Mouse (Mus musculus): ENCODE results near the gene Abhd16b.
A peak's percentile ranks its signal among the peaks of the same experiment; 100 is the strongest.
"Not testable (repeated sequence)": the region's sequence is repeated elsewhere in the genome, so short reads cannot be mapped to it uniquely, and the experiment has no call there.

Gene Abhd16b

GRCm38 (mm10) chr2:181487338-181488277 lies 5.4 kb upstream of the Abhd16b start:
- no peak for DNase-seq (ENCODE audit: low spot score in 2 of 2)

DNA sequence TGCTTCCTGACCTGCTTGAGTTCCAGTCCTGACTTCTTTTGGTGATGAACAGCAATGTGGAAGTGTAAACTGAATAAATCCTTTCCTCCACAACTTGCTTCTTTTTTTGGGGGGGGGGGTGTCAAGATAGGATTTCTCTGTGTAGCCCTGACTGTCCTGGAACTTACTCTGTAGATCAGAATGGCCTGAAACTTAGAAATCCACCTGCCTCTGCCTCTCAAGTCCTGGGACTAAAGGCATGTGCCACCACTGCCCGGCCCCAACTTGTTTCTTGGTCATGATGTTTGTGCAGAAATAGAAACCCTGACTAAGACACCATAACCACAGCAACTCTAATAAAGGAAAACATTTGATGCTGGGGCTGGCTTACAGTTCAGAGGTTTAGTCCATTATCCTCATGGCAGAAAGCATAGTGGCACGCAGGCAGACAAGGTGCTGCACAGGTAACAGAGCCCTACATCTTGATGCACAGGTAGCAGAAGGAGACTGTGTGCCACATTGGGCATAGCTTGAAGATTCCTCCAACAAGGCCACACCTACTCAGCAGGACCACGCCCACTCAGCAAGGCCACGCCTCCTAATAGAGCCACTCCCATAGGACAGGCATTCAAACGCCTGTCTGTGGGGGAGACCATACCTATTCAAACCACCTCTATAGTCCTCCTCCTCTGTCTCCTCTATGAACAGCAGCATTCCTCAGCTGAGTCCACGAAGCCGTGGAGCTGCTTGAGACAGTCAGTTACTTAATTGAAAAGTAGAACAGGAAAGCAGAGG lies 1.4 kb upstream of the Abhd16b start:
- DNase-seq (ENCODE audit: low spot score in 2 of 2), result no peak

DNA sequence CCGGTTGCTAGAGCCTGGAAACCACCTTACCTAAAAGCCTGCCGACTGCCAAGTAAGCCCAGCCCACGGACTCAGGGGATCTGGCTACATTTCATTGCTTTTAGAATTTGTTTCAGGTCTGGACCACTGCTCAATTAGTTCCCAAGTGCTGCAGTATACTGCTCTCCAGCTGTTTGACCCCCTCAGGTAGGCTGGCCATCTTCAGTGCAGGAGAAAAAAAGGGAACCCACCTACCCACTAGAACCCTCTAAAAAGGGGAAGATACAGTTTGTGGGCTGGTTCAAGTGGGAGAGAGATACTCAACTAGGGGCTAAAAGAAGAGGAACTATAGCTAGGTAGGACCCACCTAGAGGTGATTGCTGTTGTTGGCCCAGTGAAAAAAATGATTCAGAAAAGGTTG lies 800 bp upstream of the Abhd16b start:
- no peak for DNase-seq (ENCODE audit: low spot score in 2 of 2)

DNA sequence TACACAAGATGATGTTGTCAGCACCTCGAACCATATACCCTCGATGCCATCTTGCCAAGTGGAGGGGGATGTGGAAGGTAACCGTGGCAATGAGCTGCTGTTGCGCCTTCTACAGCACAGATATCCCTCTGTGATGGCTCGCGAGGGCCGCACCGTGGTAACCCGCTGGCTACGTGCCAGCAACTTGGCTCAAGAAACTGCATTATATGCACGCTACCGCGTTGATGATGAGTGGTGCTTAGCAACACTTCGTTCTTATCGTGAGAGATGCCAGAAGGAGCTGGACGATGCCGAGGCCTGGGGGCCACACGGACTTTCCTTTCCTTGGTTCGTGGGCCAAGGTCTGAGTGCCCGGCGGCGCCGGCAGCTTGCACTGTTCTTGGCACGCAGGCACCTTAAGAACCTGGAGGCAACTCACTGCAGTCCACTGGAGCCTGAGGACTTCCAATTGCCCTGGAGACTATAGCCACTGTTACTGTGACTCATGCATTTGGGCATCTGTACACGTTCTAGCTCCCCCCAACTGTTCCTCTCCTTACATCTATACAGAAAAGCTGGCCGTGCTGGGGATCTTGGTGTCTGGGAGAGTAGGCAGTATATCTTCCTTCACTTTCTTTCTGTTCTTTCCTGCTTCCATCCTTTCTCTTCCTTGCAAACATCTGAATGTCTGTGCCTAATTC lies 1.4 kb downstream of the Abhd16b start:
- no peak for DNase-seq (ENCODE audit: low spot score in 2 of 2)

GRCm38 (mm10) chr2:181495845-181496244 lies 2.8 kb downstream of the Abhd16b start:
- not testable (repeated sequence) for DNase-seq (ENCODE audit: low spot score in 2 of 2)

DNA sequence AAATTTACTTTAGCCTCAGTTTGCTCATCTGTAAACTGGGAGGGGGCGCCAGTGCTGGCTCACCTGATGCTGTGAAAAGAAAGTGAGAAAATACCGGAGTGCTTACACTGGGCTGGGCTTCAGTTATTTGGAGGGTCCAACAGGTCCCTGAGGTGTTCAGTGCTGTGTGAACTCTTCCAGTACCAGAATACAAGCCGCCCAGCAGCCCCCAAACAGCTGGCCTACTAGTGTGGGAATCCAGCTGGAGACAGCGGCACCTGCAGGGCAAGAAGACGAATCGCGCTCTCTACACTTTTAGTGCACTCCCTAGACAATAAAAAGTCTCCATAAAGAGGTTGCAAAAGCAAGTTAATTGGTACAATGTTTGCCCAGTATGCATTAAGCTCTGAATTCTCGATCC lies 3.3 kb downstream of the Abhd16b start:
- DNase-seq (ENCODE audit: low spot score in 2 of 2), result peak; percentile 38 to 40

DNA sequence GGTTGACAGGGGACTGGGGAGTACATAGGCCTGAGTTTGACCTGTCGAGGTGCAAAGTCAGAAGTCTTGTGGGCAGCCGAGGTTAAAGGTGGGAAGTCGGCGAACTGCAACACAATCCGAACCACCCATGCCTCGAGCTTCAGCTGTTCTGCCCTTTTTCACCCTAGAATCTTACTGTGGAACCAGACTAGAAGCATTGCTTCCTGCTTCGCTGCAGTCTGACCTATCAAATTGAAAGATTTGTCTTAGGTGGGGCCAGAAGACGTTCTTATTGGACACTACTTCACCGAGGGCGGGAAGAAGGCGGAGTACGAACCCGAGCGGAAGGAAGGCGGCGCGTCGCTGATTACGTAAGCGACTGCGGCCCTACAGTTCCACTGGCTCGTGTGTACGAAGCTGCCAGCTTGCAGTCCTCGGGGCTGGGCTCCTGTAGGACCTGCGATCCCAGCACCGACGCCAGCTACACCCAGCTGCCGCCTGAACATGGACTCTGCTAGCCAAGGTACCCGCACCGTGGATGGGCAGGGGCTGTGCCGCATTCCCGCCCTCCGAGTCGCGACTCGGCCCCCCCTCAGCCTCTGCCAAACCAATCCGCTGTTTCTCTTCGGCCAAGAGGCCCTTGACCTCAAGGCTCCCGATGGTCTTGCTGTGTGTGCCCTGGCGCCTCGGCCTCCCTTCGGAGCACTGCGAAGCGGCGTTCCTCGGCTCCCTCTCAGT lies 4.0 kb downstream of the Abhd16b start, which contains the start of gene Tpd52l2:
TSS of gene Tpd52l2 (plus strand) at position 312 of the 717 bp plus-strand sequence.
- DNase-seq (ENCODE audit: low spot score in 2 of 2), result peak; percentile 85 to 95

DNA sequence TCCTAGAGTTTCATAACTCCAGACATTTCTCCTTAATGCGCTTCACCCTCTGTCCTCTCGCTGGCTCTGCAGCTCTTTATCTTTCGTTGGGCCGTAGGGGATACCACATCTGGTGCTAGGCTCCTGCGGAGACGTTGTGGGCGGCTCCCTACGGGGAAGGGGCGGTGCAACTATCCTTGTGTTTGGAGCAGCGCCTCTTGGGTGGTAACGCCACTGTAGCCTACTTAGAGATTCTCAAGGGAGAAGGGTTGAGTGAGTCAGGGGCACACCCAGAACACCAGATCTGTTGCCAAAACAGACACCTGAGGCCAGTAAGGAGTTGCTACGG lies 4.5 kb downstream of the Abhd16b start:
- peak; percentile 37 to 46 for DNase-seq (ENCODE audit: low spot score in 2 of 2)

DNA sequence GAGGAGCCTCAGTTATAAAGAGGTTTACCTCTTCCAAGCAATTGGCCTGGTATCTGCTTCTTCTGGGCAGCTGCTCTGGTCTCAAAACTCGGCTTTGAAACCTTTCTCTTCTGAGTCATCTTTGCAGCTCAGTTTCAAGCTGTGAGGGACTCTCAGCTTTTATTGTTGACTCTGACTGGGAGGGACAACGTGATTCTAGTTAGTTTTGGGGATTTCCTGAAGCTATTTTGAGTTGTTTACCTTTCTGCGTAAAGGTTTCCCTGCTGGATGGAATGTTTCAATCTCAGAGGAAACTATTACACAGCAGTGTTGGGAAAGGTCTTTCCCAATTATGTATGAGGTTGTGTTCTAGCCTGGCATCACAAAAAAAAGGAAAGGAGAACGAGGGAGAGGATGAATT lies 5.6 kb downstream of the Abhd16b start:
- no peak for DNase-seq (ENCODE audit: low spot score in 2 of 2)

DNA sequence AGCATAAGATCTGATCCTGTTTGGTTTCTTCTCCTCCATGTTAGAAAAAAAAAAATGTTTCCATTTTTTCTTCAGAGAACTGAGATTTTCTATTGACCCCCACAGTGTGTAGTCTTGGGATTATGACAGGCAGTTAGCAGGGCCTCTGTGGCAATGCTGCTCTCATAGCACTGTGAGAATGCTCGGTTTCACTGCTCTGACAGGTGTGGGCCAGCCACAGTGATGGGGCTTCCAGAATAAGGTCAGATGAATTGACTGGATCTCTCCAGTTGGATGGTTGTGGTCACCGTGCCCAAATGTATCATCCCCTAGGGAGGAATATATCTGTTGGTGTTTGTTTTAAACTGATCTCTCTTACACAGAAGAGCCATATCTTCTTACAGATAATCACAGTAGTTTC lies 16.2 kb downstream of the Abhd16b start:
- no peak for DNase-seq (ENCODE audit: low spot score in 2 of 2)

DNA sequence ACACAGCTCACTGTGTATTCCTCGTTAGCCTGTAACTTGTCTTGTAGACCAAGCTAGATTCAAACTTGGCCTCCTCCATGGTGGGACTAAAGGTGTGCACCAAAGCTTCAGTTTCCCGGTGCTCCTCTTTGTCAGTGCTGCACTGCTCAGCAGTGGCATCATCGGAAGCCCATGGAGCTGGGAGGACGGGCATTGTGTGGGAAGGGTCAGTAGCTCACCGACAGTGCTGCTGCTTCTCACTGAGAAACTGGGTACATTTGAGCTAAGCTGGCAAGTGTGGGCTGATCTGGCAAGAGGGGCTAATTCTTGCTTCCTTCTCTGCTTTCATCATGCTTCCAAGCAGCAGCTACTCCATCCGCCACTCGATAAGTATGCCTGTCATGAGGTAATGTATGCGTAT lies 18.2 kb downstream of the Abhd16b start:
- no peak for DNase-seq (ENCODE audit: low spot score in 2 of 2)

DNA sequence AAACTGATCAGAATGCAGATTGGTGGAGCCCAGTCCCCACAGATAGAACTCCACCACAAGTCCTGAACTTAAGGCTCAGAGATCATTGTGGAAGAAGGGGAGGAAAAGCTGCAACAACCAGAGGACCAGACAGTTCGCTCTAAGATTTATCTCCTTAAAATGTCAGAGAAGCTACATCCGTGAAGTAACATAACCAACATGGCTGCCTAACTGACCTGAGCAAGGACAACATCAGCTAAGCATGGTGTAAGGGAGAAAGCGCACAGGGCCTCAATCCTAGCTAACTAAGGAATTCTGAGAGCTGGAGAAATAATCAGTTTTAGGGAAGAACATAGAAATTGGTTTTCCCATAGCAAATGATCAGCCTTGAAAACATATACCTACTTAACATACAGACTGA lies 26.2 kb downstream of the Abhd16b start:
- DNase-seq (ENCODE audit: low spot score in 2 of 2), result no peak

GRCm38 (mm10) chr2:181520118-181520935 lies 27.3 kb downstream of the Abhd16b start, which contains the start of gene Dnajc5:
Gene Dnajc5, plus strand, starts transcription at chr2:181520485.
- peak; percentile 97 to 99 for DNase-seq (ENCODE audit: low spot score in 2 of 2)

- no peak for DNase-seq (ENCODE audit: low spot score in 2 of 2)
These were observed 27.9 kb downstream of the Abhd16b start for GRCm38 (mm10) chr2:181520936-181521227.

- DNase-seq (ENCODE audit: low spot score in 2 of 2), result no peak
These were observed 28.5 kb downstream of the Abhd16b start for GRCm38 (mm10) chr2:181521491-181521890.

DNA sequence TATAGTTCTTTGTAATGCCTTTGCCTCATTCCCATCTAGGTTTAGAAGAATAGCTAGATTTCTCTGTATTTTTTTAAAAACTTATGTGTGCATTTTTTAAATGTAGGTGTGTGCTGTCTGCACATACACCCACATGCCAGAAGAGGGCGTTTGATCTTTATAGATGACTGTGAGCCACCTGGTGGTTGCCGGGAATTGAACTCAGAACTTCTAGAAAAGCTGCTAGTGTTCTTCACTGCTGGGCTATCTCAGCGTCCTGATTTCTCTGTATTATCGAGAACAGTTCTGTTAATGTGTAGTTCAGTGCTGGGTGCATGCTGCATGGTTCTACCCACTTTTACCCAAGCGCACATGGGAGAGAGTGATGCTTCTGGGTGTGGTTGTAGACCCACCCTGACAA lies 29.8 kb downstream of the Abhd16b start:
- peak in 1 of 2 experiments; percentile 16 for DNase-seq (ENCODE audit: low spot score in 2 of 2)

GRCm38 (mm10) chr2:181525526-181525925 lies 32.5 kb downstream of the Abhd16b start:
- DNase-seq (ENCODE audit: low spot score in 2 of 2), result no peak

GRCm38 (mm10) chr2:181529076-181529475 lies 36.1 kb downstream of the Abhd16b start:
- DNase-seq (ENCODE audit: low spot score in 2 of 2), result no peak

GRCm38 (mm10) chr2:181532589-181532988 lies 39.6 kb downstream of the Abhd16b start:
- no peak for DNase-seq (ENCODE audit: low spot score in 2 of 2)

- no peak for DNase-seq (ENCODE audit: low spot score in 2 of 2)
These were observed 43.4 kb downstream of the Abhd16b start for GRCm38 (mm10) chr2:181536410-181536809.

All from frontal cortex, postnatal 36 days (tissue).